Mouse (Mus musculus): ENCODE results near the gene Mboat2. TPM values are rescaled to one million over a fixed set of nuclear protein-coding genes. Genes with fewer than 3 reads are reported as not detected.
A peak's percentile ranks its signal among the peaks of the same experiment; 100 is the strongest.

Gene Mboat2
- total and polyA plus RNA-seq, 2 experiments from 2014 or later, result 60.2 to 73.0 TPM

GRCm38 (mm10) chr12:24974446-24975114, 143.9 kb downstream of the Mboat2 start, which contains the start of gene Kidins220:
Gene Kidins220, plus strand, starts transcription at chr12:24974925.
- Histone ChIP-seq H3K4me2 (ENCODE audit: low read depth, low read length) (peak within 1 kb of the TSS; percentile 58), H3K4me1 (ENCODE audit: insufficient read depth, low read length) (0 out of 2 replicates have a peak, but pooled peaks cover 6% of the 10 kb centered on the region), H3K9ac (replicated peaks; ENCODE audit: low read length) (peak within 1 kb of the TSS; percentile 86), H3K4me3 (ENCODE audit: low read length) (peak within 1 kb of the TSS; percentile 91), H3K9me3 (ENCODE audit: low read length) (no peaks in the 10 kb centered on the region), H3K27me3 (ENCODE audit: insufficient read depth, low read length) (no peaks in the 10 kb centered on the region), H3K27ac (peak within 1 kb of the TSS; percentile 95), H3K36me3 (ENCODE audit: insufficient read depth, low read length) (no peaks in the 10 kb centered on the region)
- peak; percentile 95 for ATAC-seq
- WGBS, result 15% methylated on average over 29 of the region's 29 CpGs
- TF ChIP-seq CTCF (IDR thresholded peaks at IDR 0.05; ENCODE audit: low read depth), result peak; percentile 50
- DNase-seq (ENCODE audit: low spot score), result peak; percentile 96

- no peaks in the 10 kb centered on the region for H3K27me3 ChIP-seq (ENCODE audit: insufficient read depth, low read length)
- 0 out of 2 replicates have a peak, but pooled peaks cover 6% of the 10 kb centered on the region for H3K4me1 ChIP-seq (ENCODE audit: insufficient read depth, low read length)
- peak overlapping the region; percentile 58 for H3K4me2 ChIP-seq (ENCODE audit: low read depth, low read length)
- peak; percentile 85; the same call in 1 of the 2 replicates for ATAC-seq
- TF ChIP-seq CTCF (IDR thresholded peaks at IDR 0.05; ENCODE audit: low read depth), result peak; percentile 77
- WGBS, result 0% methylated on average over 28 of the region's 31 CpGs
- no peaks in the 10 kb centered on the region for H3K36me3 ChIP-seq (ENCODE audit: insufficient read depth, low read length)
- DNase-seq (ENCODE audit: low spot score), result peak; percentile 93
- H3K9ac ChIP-seq (replicated peaks; ENCODE audit: low read length), result peak overlapping the region; percentile 86
- peak overlapping the region; percentile 95 for H3K27ac ChIP-seq
- H3K4me3 ChIP-seq (ENCODE audit: low read length), result peak overlapping the region; percentile 91
- no peaks in the 10 kb centered on the region for H3K9me3 ChIP-seq (ENCODE audit: low read length)
Observed at GRCm38 (mm10) chr12:24975115-24975733, 144.5 kb downstream of the Mboat2 start.

GRCm38 (mm10) chr12:24985226-24985625, 154.5 kb downstream of the Mboat2 start:
- DNase-seq (ENCODE audit: low spot score), result no peak
- no peaks in the 10 kb centered on the region for H3K9me3 ChIP-seq (ENCODE audit: low read length)
- H3K4me1 ChIP-seq (ENCODE audit: insufficient read depth, low read length), result no peaks in the 10 kb centered on the region
- H3K27me3 ChIP-seq (ENCODE audit: insufficient read depth, low read length), result no peaks in the 10 kb centered on the region
- no peak overlapping the region for H3K4me2 ChIP-seq (ENCODE audit: low read depth, low read length)
- TF ChIP-seq CTCF (IDR thresholded peaks at IDR 0.05; ENCODE audit: low read depth), result no peak
- H3K4me3 ChIP-seq (ENCODE audit: low read length), result no peak overlapping the region
- WGBS, result 87% methylated on average over 5 of the region's 5 CpGs
- H3K9ac ChIP-seq (replicated peaks; ENCODE audit: low read length), result no peak overlapping the region
- H3K27ac ChIP-seq, result no peak overlapping the region
- peaks cover 25% of the 10 kb centered on the region for H3K36me3 ChIP-seq (ENCODE audit: insufficient read depth, low read length)
- no peak for ATAC-seq

- DNase-seq (ENCODE audit: low spot score) (no peak), ATAC-seq (no peak)
- Histone ChIP-seq H3K4me1 (ENCODE audit: insufficient read depth, low read length) (no peaks in the 10 kb centered on the region), H3K9ac (replicated peaks; ENCODE audit: low read length) (no peak overlapping the region), H3K9me3 (ENCODE audit: low read length) (no peaks in the 10 kb centered on the region), H3K4me3 (ENCODE audit: low read length) (no peak overlapping the region), H3K27me3 (ENCODE audit: insufficient read depth, low read length) (no peaks in the 10 kb centered on the region), H3K36me3 (ENCODE audit: insufficient read depth, low read length) (peaks cover 74% of the 10 kb centered on the region), H3K4me2 (ENCODE audit: low read depth, low read length) (no peak overlapping the region), H3K27ac (no peak overlapping the region)
- TF ChIP-seq CTCF (IDR thresholded peaks at IDR 0.05; ENCODE audit: low read depth), result no peak
- WGBS, result 83% methylated on average over 4 of the region's 4 CpGs
Observed at GRCm38 (mm10) chr12:24995350-24995749, 164.7 kb downstream of the Mboat2 start.

GRCm38 (mm10) chr12:25005350-25005749, 174.7 kb downstream of the Mboat2 start:
- no peak overlapping the region for H3K9ac ChIP-seq (replicated peaks; ENCODE audit: low read length)

GRCm38 (mm10) chr12:25009957-25010356, 179.3 kb downstream of the Mboat2 start:
- Histone ChIP-seq H3K9me3 (ENCODE audit: low read length) (no peaks in the 10 kb centered on the region), H3K27ac (no peak overlapping the region), H3K27me3 (ENCODE audit: insufficient read depth, low read length) (no peaks in the 10 kb centered on the region), H3K4me2 (ENCODE audit: low read depth, low read length) (no peak overlapping the region), H3K4me1 (ENCODE audit: insufficient read depth, low read length) (no peaks in the 10 kb centered on the region), H3K36me3 (ENCODE audit: insufficient read depth, low read length) (peaks cover 74% of the 10 kb centered on the region), H3K4me3 (ENCODE audit: low read length) (no peak overlapping the region), H3K9ac (replicated peaks; ENCODE audit: low read length) (no peak overlapping the region)
- WGBS, result 90% methylated on average over 9 of the region's 9 CpGs
- DNase-seq (ENCODE audit: low spot score) (no peak), ATAC-seq (no peak)
- TF ChIP-seq CTCF (IDR thresholded peaks at IDR 0.05; ENCODE audit: low read depth), result no peak

More at GRCm38 (mm10) chr12:25005350-25005749, 174.7 kb downstream of the Mboat2 start:
- Histone ChIP-seq H3K27me3 (ENCODE audit: insufficient read depth, low read length) (no peaks in the 10 kb centered on the region), H3K4me2 (ENCODE audit: low read depth, low read length) (no peak overlapping the region), H3K9me3 (ENCODE audit: low read length) (no peaks in the 10 kb centered on the region), H3K4me1 (ENCODE audit: insufficient read depth, low read length) (no peaks in the 10 kb centered on the region), H3K27ac (no peak overlapping the region), H3K36me3 (ENCODE audit: insufficient read depth, low read length) (peaks cover 69% of the 10 kb centered on the region), H3K4me3 (ENCODE audit: low read length) (no peak overlapping the region)
- WGBS, result 79% methylated on average over 6 of the region's 6 CpGs
- TF ChIP-seq CTCF (IDR thresholded peaks at IDR 0.05; ENCODE audit: low read depth), result no peak
- DNase-seq (ENCODE audit: low spot score) (no peak), ATAC-seq (no peak)

- Histone ChIP-seq H3K27me3 (ENCODE audit: insufficient read depth, low read length) (no peaks in the 10 kb centered on the region), H3K27ac (no peak overlapping the region), H3K4me3 (ENCODE audit: low read length) (no peak overlapping the region), H3K9ac (replicated peaks; ENCODE audit: low read length) (no peak overlapping the region), H3K4me1 (ENCODE audit: insufficient read depth, low read length) (no peaks in the 10 kb centered on the region), H3K4me2 (ENCODE audit: low read depth, low read length) (no peak overlapping the region), H3K36me3 (ENCODE audit: insufficient read depth, low read length) (peaks cover 75% of the 10 kb centered on the region), H3K9me3 (ENCODE audit: low read length) (no peaks in the 10 kb centered on the region)
- 86% methylated on average over 1 of the region's 1 CpGs for WGBS
- no peak for TF ChIP-seq CTCF (IDR thresholded peaks at IDR 0.05; ENCODE audit: low read depth)
- DNase-seq (ENCODE audit: low spot score) (no peak), ATAC-seq (no peak)
Observed at GRCm38 (mm10) chr12:25010416-25010815, 179.7 kb downstream of the Mboat2 start.

Measured in hindbrain, postnatal 0 days (tissue).